Mouse (Mus musculus) megakaryocyte, adult 5-6 weeks (primary cell): ENCODE data around the gene Hoxb7. TPM values are rescaled to one million over a fixed set of nuclear protein-coding genes. Genes with fewer than 3 reads are reported as not detected.

Experiments used
- ATAC-seq: 2 replicates; pipeline ENCODE4 v1.8.0; 2016; ENCODE audit warnings: mild to moderate bottlenecking, inconsistent platforms; ENCODE audit not compliant: poor library complexity, severe bottlenecking
- total RNA-seq, 2 experiments: library from RNA; stranded (forward) in 1 of 2; stranded (reverse) in 1 of 2; fragments of 153-499, 151-499 nt in 1 of 2; fragments of 221-1000, 200-1000 nt in 1 of 2; gene quantifications; 2 replicates each; pipeline versions ENCODE4 v1.2.3 to v1.2.4; 2015 to 2017

The Hoxb7 gene
- total RNA-seq, 2 experiments from 2014 or later: not detected

DNA sequence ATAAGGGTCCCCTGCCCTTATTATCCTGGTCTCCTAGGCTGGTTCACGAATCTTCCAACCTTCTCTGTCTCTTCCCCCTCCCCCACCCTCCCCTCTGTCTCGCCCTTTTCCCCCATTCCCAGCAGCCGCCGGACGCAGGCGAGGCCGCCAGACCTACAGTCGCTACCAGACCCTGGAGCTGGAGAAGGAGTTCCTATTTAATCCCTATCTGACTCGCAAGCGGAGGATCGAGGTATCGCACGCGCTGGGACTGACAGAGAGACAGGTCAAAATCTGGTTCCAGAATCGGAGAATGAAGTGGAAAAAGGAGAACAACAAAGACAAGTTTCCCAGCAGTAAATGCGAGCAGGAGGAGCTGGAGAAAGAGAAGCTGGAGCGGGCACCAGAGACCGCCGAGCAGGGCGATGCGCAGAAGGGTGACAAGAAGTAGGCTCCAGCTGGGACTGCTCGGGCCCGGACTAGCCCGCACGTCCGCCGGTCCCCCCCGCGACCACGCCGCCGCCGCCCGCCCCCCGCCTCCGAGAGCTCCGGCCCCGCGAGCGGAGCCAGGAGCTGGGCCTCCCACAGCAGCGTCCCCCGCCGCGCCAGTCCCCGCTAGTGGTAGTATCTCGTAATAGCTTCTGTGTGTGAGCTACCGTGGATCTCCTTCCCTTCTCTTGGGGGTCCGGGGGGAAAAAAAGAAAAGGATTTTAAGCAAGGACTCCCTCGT lies 2.2 kb upstream of the Hoxb7 start:
- no peak for ATAC-seq

DNA sequence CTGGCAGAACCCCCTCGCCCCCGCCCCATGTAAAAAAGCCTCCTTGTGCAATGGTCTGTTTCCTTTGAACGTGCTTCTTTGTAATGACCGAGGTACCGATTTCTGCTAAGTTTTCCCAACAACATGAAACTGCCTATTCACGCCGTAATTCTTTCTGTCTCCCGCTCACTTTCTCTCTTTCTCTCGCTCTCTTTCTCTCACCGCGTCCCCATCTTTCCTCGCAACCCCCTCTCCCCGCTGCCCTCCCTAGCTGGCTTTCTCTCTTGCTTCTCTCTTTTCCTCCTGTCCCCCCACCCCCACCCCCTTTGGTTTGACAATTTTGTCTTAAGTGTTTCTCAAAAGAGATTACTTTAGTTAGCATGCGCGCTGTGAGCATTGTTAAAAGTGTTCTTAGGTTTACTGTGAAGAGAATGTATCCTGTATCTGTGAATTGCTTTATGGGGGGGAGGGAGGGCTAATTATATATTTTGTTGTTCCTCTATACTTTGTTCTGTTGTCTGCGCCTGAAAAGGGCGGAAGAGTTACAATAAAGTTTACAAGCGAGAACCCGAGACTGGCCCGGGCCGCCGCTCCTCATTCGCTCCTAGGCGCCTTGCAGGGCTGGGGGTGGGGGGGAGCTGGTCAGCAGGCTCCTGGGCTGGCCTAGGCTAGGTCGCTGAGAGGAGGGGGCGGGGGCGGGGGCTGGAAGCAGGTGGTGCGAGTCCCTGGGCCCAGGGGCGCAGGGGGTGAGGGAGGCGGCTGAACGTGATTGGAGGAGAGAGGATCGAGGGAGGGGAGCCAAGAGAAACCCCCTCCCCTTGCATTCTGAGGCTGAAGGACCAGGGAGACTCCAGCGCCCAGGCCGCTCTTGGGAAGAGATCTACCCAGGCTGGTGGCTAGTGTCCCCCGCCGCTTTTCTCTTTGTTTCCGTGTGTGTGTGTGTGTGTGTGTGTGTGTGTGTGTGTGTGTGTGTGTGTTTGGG lies 1.4 kb upstream of the Hoxb7 start:
- ATAC-seq: no peak

DNA sequence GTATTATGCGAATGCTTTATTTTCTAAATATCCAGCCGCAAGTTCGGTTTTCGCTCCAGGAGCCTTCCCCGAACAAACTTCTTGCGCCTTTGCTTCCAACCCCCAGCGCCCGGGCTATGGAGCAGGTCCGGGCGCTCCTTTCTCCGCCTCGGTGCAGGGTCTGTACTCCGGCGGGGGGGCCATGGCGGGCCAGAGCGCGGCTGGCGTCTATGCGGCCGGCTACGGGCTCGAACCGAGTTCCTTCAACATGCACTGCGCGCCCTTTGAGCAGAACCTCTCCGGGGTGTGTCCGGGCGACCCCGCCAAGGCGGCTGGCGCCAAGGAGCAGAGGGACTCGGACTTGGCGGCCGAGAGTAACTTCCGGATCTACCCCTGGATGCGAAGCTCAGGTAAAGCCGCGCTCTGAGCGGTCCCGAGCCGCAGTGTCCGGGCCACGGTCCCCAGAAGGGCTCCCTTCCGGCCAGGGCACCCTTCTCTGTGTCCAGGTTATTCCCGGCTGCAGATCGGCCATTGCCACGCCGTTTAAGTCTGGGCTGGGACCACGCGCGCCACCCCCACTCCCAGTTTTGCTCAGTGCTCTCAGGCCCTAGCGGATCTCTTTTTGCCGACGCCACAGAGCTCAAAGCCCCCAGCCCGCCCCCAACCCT lies 439 bp downstream of the Hoxb7 start:
- ATAC-seq: no peak

DNA sequence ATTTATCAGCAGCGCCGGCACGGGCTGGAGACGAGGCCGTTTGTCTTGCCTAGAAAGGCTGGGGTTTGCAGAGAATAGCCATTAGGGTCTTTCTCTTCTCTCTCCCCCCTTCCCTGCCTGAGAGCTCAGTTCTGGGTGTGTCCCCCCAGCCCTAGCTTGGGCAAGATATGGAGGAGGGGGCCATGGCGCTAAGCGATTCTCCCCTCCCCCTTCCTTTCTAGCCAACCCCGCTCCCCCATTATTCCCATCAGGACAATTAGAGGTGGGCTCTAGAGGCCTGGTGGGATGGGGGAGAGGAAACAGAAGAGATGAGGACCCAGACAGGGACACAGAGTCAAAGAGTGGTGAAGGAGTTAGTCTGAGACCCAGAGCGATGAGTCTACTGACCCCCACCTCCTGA lies 988 bp downstream of the Hoxb7 start:
- no peak for ATAC-seq

DNA sequence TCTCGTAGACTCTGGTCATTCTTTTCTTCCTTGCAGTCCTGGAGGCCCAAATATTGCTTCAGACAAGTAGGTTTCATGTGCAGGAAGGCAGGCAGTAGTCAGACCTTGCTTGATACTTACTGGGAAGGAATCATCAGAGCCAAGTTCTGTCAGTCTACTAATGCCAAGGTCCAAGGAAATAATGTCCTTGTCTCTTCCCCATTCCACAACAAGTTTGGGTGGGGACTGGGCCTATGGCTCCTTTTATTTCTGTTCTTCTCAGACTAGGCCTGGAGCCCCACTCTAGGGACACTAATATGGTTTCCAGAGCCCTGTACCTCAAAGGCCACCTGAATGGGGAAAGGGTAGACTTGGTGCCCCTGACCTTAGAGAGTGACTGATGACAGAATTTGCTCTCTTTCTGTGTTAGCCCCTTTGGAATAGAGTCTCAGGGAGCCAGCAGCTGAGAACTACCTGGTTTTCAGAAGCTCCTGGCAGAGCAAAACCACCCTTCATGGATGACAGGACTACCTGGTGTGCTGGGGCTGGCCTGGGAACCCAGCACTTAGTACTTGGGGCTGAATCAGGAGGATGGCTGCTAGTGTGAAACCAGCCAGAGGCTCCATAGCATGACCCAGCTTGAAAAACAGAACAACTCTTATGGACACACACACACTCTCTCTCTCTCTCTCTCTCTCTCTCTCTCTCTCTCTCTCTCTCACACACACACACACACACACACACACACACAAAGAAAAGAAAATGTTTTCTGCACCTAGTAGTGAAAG lies 2.2 kb downstream of the Hoxb7 start:
- ATAC-seq: no peak

DNA sequence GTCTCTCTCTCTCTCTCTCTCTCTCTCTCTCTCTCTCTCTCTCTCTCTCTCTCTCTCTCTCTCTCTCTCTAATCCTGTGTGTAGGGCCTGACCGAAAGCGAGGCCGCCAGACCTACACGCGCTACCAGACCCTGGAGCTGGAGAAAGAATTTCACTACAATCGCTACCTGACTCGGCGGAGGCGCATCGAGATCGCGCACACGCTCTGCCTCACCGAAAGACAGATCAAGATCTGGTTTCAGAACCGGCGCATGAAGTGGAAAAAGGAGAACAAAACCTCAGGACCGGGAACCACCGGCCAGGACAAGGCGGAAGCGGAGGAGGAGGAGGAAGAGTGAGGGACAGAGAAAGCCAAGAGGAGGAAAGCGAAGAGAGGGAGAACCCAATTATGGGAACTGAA lies 2.9 kb downstream of the Hoxb7 start:
- ATAC-seq: no peak

DNA sequence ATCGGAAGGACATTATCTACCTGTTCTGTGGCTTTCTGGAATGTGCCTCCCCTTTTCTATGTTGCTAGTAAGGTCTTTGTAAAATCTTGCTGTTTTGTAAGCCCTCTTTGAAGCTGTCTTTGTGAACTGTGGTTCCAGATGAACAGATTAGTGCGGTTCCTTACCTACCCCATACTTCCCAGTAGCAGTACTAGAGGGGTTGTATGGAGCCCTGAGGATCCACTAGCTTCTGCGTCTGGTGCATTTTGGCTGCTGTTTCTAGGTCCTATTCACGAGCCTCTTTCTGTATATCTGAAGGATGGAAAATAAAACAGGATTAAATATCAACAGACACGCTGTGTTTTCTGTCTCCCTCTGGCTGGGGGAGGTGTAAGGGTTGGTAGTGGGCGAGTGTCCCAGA lies 3.4 kb downstream of the Hoxb7 start:
- ATAC-seq: no peak

DNA sequence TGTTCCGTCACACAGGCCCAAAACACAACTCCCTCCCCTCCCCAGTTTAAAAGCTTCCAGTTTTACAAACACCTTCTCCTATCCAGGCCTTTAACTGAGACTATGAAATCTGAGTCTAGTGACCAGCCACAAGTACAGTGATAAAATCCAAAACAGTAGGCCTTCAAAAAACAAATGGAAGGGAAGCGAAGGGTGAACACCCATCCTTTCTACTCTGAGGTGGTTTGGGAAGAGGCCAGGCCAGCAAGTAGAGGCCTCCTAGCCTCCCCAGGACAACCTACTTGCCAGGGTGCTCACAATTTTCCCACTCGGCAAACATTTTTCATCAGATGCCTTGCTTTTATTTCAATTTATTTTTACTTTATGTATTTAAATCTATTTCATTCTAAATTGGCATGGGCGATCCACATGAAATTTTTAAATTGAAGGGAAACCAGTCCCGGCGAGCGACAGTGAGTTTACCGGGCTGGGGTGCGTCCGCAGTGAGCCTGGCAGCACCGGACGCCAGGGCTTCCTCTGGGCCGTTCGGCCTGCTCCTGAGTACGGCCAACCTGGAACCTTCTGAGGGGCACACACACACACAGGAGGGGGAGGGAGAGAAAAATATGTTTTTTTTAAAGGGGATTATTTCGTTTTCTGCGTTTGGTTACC lies 4.4 kb downstream of the Hoxb7 start:
- no peak for ATAC-seq

DNA sequence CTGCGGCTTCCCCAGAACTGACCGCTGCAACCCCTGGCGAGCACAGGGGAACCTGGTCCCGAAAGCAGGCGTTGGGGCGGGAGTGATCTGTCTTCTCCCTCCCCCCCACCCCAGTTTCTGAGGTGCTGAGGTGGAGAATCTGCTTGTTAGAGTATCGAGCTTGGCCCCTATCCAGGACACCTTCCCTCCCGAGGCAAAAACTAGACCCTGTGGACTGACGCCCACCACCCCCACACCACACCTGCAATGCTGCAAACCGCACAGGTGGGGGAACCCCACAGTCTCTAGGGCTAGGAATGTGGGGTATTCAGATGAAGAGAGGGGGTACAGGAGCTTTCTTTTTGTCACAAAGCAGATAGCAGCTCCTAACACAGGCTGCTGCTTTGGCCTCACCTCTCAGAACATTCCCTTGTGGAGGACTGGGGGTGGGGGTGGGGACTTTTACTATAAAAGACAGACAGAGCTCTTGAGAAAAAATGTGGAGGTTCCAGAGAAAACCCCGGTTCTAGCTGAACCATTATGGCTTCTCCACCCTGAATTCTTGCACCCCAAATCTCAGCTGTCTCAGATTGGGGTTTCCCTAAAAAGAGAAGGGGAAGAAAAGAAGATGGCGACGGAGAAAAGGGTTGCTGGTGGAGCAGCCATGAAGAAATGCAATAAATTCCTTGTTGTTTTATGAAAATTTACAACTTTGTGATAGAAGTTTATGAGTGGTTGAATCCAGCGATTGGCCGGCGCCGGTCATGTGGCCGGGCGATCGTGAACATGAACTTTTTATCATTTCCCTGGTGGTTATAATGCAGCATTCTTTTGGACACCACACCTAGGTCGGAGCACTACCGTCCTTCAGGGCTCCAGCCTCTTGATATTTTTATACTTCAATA lies 5.5 kb downstream of the Hoxb7 start, which contains the start of gene Hoxb6:
Gene Hoxb6 (plus strand): TSS at position 796 of the 884 bp plus-strand sequence.
- no peak for ATAC-seq

DNA sequence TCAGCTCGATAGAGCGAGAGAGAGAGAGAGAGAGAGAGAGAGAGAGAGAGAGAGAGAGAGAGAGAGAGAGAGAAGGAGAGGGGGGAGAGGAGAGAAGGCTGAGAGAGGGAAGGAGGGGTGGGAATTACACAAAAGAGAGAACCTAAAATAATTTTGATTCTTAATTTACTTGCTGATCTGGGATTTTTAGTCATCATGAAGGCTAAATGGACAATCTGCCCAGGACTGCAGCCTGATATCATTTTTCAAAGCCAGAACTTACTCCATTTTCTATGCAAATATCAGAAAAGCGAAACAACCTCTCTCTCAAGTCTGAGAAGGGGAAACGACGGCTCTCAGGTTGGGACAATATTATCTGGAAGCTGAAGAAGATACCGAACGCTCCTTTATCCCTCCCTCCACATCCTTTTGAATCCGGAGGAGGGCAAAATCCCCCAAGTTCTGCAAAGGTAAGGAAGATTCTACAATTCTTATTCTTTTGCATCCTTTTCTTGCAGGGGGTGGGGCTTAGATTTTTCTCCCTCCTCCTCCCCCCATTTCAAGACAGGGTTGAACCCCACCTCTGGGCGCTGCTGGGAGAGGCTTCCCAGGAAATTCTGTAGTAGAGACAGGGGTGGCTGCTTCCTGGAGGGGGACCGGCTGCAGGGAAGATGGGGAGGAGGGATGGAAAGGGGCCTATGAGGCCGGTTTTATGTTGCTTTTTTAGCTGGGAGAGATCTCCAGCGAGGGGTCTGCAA lies 6.3 kb downstream of the Hoxb7 start:
- no peak for ATAC-seq

DNA sequence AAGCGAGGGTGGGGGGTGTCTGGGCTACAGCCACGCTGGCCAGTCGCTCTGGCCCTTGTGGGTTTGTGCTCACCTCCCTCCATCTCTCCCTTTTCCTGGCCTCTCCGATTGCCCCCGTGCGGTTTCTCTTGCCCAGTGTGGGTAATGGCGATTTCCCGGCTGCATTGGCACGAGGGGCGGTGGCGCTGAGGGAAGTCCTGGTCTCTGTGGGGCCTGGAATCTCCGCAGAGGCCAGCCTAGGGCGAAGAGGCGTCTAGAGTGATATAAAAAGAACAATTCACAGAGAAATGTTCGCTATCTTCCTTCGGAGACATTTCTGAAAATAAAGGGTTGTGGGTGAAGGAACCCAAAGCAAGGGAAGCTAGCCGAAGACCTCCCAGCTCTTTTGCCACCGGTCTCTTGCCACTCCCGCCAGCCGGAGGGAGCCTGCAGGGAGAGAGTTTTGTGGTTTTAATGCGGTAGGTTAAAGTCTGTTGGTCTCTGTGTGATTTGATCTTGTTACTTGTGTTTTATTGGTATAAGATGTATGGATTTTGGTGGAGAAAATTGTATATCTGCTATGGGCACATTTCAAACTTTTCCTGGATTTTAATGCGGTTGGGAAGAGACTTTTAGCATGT lies 7.0 kb downstream of the Hoxb7 start:
- no peak for ATAC-seq

DNA sequence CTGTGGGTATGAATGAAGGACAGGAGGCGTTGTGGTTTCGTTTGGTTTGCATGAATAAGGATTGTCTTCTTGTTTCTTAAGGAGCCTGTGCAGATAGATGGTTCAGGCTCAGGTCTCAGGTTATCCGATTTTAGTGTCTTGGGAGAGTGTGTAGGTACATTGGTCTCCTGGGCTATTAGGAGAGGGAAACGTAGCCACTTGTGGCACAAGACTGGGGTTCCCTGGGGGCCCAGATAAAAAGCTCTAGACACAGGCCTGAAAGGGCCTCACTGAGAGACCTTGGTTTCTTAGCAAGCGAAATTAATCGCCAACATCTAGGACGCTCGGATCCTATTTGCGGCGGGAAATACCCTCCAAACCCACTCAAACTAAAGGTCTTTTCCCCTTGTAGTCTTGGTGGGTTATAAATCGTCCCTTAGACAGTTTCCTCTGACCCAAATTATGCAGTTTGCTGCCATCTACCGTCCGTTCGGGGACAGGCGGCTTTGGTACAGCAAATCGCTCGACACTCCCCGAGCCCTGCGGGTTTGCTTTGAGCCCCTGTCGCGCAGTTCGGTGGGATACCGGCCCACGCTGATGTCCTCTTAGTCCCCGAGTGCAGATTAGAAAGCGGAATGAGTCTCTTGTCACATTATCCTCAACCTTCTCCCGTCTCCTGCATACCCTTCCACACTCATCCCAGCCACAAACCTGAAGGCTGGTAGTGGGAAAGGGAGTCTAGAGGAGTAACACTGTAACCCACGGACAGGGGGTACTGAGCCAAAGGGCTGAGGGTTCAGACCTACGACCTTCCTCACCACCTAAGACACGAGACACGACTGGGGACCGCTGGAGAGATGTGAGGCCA lies 8.0 kb downstream of the Hoxb7 start:
- ATAC-seq: peak; percentile 70

DNA sequence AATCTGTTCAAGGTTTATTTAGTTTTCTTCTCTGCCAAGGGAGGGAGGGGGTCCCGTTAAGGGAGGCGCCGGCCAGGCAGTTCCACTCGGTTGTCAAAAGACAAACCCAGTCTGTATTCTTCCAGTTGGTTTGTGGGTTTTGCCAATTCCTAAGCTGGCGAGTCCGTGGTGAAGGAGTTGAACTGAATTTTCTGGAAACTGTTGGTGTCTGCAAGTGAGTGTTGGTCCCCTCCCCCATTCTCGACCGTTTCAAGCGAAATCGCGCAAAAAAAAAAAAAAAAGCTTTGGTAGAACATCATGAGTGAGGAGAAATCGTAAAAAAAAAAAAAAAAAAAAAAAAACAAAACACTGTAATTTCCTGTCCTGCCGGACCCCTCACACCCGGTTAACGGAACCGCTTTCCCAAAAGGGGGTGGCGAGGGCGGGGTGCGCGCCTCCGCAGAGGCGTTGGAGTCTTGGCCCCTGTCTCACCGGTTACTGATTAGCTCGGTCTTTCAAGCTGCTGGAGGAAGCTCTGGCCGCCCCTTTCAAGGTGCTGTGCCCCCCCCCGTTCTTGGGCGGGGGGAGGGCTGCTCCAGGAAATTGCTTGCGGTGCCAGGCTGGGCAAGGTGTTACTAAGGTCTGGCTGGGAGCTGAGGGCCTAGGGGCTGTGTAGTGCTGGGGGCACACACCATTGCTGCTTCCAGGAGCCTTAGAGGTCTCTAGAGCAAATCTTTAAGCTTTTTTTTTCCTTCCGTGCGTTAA lies 8.8 kb downstream of the Hoxb7 start:
- peak; percentile 18; the same call in 1 of the 2 replicates for ATAC-seq

DNA sequence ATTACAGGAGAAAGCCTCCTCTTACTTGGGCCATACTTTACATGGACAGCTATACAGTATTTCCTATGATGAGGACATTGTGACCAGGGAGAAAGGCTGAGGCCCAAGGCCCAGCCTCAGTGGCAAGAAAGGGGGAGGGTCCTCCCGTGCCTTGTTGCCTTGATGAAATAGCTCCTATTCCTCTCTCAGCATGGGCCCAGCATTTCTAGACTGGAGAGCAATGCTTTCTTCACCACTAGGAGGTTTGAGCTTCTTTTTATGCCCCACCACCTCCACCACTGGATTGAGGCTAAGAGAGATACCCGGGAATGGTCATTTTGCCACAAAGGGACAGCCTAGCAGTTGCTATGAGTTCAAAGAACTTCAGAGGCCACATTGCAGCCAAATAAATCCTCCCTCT lies 10.6 kb downstream of the Hoxb7 start:
- no peak for ATAC-seq

DNA sequence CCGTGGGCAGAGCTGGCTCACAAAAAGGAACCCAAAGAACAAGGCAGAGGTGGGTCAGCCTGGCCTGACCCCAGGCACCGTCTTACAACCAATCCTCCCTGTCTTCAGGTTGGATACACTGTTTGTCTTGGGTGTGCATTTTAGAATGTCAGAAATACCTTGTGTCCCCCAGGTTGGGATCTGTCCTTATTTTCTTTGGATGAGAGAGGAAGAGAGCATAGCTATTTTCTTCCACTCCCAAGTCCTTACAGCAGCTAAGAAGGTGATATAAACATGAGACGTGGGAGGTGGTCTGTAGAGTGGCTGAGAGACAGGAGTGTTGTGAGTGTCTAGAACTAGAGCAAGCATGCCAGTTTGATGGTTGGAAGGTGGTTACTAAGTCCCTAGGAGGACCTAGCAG lies 11.0 kb downstream of the Hoxb7 start:
- ATAC-seq: no peak

DNA sequence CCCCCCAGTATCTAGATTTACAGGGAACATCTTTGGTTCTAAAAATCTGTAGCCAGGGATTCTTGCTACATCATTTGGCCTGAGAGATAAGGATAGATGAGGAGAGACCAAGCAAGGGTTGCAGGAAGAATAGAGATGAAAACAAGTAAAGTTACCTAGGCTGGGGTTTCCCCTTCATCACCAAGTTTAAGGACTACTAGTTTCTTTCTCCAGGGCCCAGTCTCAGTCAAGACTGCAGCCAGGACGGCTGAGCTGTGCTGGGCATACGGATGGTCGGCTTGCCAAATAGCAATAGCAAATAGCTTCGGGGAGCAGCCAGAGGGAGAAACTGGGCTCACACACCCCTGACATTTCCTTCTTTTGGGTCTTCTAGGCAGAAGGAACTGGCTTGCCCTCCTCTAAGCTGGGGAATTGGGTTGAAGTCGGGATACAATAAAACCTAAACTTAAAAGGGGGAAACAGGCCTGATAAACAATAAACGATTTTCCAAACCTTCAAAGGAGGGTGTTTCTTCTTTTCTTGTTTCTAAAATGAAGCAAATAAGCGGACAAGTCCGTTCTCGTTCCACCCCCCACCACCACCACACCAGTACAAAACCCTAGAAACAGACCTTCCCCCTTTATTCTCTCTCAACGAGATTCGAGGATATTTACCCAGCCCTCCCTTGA lies 11.7 kb downstream of the Hoxb7 start:
- ATAC-seq: no peak
